Mouse (Mus musculus) naive thymus-derived CD4-positive, alpha-beta T cell, adult 2 months (primary cell): Measurements from ENCODE around the gene Uqcc2.

Experiments
- DNase-seq: peaks from one replicate; pipeline ENCODE4 v3.0.0-alpha.2; 2011; ENCODE audit warnings: low read depth

Uqcc2 gene

GRCm38 (mm10) chr17:27074849-27075745 is 58.6 kb downstream of the Uqcc2 start:
- DNase-seq: peak; percentile 43

- no peak for DNase-seq
Measured at GRCm38 (mm10) chr17:27074236-27074635, 59.5 kb downstream of the Uqcc2 start.

GRCm38 (mm10) chr17:27073778-27074177 is 59.9 kb downstream of the Uqcc2 start:
- no peak for DNase-seq

GRCm38 (mm10) chr17:27073126-27073525 is 60.6 kb downstream of the Uqcc2 start:
- no peak for DNase-seq
